Mouse (Mus musculus) hindbrain, postnatal 0 days (tissue): ENCODE measurements around the gene Gm12216. TPM values are rescaled to one million over a fixed set of nuclear protein-coding genes. Genes with fewer than 3 reads are reported as not detected.

ENCODE experiments used
- ATAC-seq: fragments of 200-750 bp; cut with Nextera tagmentation; 2 replicates; pipeline ENCODE4 v1.8.0; 2017; ENCODE audit warnings: mild to moderate bottlenecking, moderate TSS enrichment, moderate library complexity
- DNase-seq: peaks from one replicate; pipeline ENCODE4 v3.0.0-alpha.2; 2015; ENCODE audit warnings: low spot score
- H3K27ac ChIP-seq: fragments of 300-500 bp; sonication (generic); 2 replicates; pipeline ENCODE4 v1.5.1; 2014; ENCODE audit warnings: mild to moderate bottlenecking
- H3K27me3 ChIP-seq: fragments of 300-500 bp; sonication (generic); 2 replicates; pipeline ENCODE4 v1.6.1; 2014; ENCODE audit warnings: low read length, mixed read lengths; ENCODE audit not compliant: insufficient read depth
- H3K36me3 ChIP-seq: fragments of 300-500 bp; sonication (generic); 2 replicates; pipeline ENCODE4 v1.6.1; 2014; ENCODE audit warnings: low read length, mixed read lengths; ENCODE audit not compliant: insufficient read depth
- H3K4me1 ChIP-seq: fragments of 300-500 bp; sonication (generic); 2 replicates; pipeline ENCODE4 v1.6.1; 2014; ENCODE audit warnings: antibody characterized with exemption, low read length, mixed read lengths; ENCODE audit not compliant: insufficient read depth
- H3K4me2 ChIP-seq: fragments of 300-500 bp; sonication (generic); 2 replicates; pipeline ENCODE4 v1.6.1; 2014; ENCODE audit warnings: low read depth, mild to moderate bottlenecking, low read length, moderate library complexity, mixed read lengths
- H3K4me3 ChIP-seq: fragments of 300-500 bp; sonication (generic); 2 replicates; pipeline ENCODE4 v1.5.1; 2014; ENCODE audit warnings: low read length
- H3K9ac ChIP-seq: fragments of 300-500 bp; sonication (generic); replicated peaks from 2 replicates; pipeline ENCODE4 v1.6.1; 2014; ENCODE audit warnings: mild to moderate bottlenecking, low read length, moderate library complexity, mixed read lengths
- H3K9me3 ChIP-seq: fragments of 300-500 bp; sonication (generic); 2 replicates; pipeline ENCODE4 v1.6.1; 2016; ENCODE audit warnings: low read length, mixed read lengths
- CTCF ChIP-seq: IDR thresholded peaks from 2 replicates; pipeline ENCODE4 v1.5.1; 2016; ENCODE audit warnings: antibody characterized with exemption, control low read depth, low read depth
- WGBS: fragments of 180-500 bp; shearing (Covaris S2); extraction: QIAGEN DNeasy Blood & Tissue Kit; methylation state at CpG from one replicate; pipeline ENCODE4 v1.1.7; 2014; 5-methylcytosine and 5-hydroxymethylcytosine counted together
- polyA plus RNA-seq: library from polyadenylated mRNA; unstranded; fragments of >200 nt; fragmentation: Nextera tagmentation; extraction: Ambion mirVana; gene quantifications from 2 replicates; pipeline ENCODE4 v1.2.1, GENCODE M21; 2015
- total RNA-seq: library from RNA; depleted of rRNA; stranded (reverse); fragments of >200 nt; gene quantifications from 2 replicates; pipeline ENCODE4 v1.2.3, GENCODE M21; 2014

Gm12216 gene
- total and polyA plus RNA-seq, 2 experiments from 2014 or later = 1.2 TPM; not detected in 1

- ATAC-seq (no peak), DNase-seq (no peak)
- Histone ChIP-seq H3K36me3 (no peaks in the 10 kb centered on the region), H3K4me1 (no peaks in the 10 kb centered on the region), H3K4me2 (no peak overlapping the region), H3K4me3 (no peak overlapping the region), H3K27me3 (no peaks in the 10 kb centered on the region), H3K9ac (no peak overlapping the region), H3K27ac (no peak overlapping the region), H3K9me3 (no peaks in the 10 kb centered on the region)
- WGBS = 68% methylated on average over 8 of the region's 8 CpGs
- no peak for TF ChIP-seq CTCF
Observed at GRCm38 (mm10) chr11:53839663-53840642, 19.1 kb downstream of the Gm12216 start.

- Histone ChIP-seq H3K9me3 (no peaks in the 10 kb centered on the region), H3K36me3 (no peaks in the 10 kb centered on the region), H3K4me2 (no peak overlapping the region), H3K27ac (no peak overlapping the region), H3K27me3 (no peaks in the 10 kb centered on the region), H3K4me1 (no peaks in the 10 kb centered on the region), H3K4me3 (no peak overlapping the region), H3K9ac (no peak overlapping the region)
- TF ChIP-seq CTCF = no peak
- ATAC-seq (no peak), DNase-seq (no peak)
- WGBS = 89% methylated on average over 6 of the region's 6 CpGs
Observed at GRCm38 (mm10) chr11:53839147-53839546, 19.9 kb downstream of the Gm12216 start.

- H3K9me3 ChIP-seq = no peaks in the 10 kb centered on the region
- no peak overlapping the region for H3K27ac ChIP-seq
- WGBS = 90% methylated on average over 5 of the region's 5 CpGs
Observed at GRCm38 (mm10) chr11:53837731-53838130, 21.3 kb downstream of the Gm12216 start.

DNA sequence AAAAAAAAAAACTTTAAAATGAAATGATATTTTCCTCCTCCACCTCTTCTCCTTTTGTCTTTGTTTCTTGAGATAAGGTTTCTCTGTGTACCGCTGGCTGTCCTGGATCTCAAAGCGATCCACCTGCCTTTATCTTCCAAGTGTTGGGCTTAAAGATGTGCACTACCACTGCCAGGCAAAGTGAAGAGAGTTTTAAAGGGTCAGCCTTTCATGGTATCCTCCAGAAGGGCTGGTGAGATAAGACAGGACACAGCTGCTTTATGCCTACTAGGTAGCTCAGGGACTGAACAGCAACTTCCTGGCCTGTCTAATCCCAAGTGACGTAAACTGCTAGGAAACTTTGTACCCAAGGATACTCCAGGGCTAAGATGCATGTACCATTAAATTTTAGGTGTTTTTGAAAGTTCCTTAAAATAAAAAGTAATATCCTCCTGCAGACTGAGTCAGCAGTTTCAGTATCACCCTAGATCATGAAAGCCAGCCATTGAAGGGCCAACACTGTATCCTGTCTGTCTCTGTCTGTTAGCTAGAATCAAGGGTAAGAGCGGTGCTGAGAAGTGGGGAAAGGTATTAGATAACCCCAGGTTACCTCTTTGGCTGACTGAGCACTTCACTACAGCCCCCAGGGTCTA, 23.6 kb downstream of the Gm12216 start:
- DNase-seq (no peak), ATAC-seq (no peak)
- Histone ChIP-seq H3K27me3 (no peaks in the 10 kb centered on the region), H3K4me2 (no peak overlapping the region), H3K4me1 (no peaks in the 10 kb centered on the region), H3K4me3 (no peak overlapping the region), H3K27ac (no peak overlapping the region), H3K36me3 (no peaks in the 10 kb centered on the region), H3K9ac (no peak overlapping the region), H3K9me3 (no peaks in the 10 kb centered on the region)
- WGBS = 93% methylated on average over 4 of the region's 4 CpGs
- TF ChIP-seq CTCF = no peak

More at GRCm38 (mm10) chr11:53837731-53838130, 21.3 kb downstream of the Gm12216 start:
- H3K4me3 ChIP-seq = no peak overlapping the region
- DNase-seq = no peak
- TF ChIP-seq CTCF = no peak
- no peaks in the 10 kb centered on the region for H3K36me3 ChIP-seq
- ATAC-seq = no peak
- no peak overlapping the region for H3K9ac ChIP-seq
- H3K4me1 ChIP-seq = no peaks in the 10 kb centered on the region
- H3K27me3 ChIP-seq = no peaks in the 10 kb centered on the region
- H3K4me2 ChIP-seq = no peak overlapping the region

- no peaks in the 10 kb centered on the region for H3K36me3 ChIP-seq
- DNase-seq (no peak), ATAC-seq (no peak)
- H3K4me3 ChIP-seq = no peak overlapping the region
- no peak overlapping the region for H3K9ac ChIP-seq
- 0 out of 2 replicates have a peak, but pooled peaks cover 4% of the 10 kb centered on the region for H3K9me3 ChIP-seq
- H3K27me3 ChIP-seq = no peaks in the 10 kb centered on the region
- H3K27ac ChIP-seq = no peak overlapping the region
- H3K4me1 ChIP-seq = no peaks in the 10 kb centered on the region
- 89% methylated on average over 4 of the region's 4 CpGs for WGBS
- TF ChIP-seq CTCF = no peak
- no peak overlapping the region for H3K4me2 ChIP-seq
Observed at GRCm38 (mm10) chr11:53825409-53825808, 33.6 kb downstream of the Gm12216 start.

GRCm38 (mm10) chr11:53821945-53822338, 37.1 kb downstream of the Gm12216 start:
- Histone ChIP-seq H3K27ac (no peak overlapping the region), H3K27me3 (no peaks in the 10 kb centered on the region), H3K9me3 (no peaks in the 10 kb centered on the region), H3K4me3 (no peak overlapping the region), H3K36me3 (no peaks in the 10 kb centered on the region), H3K9ac (no peak overlapping the region), H3K4me2 (no peak overlapping the region), H3K4me1 (no peaks in the 10 kb centered on the region)
- no peak for ATAC-seq
- no peak for DNase-seq
- no peak for TF ChIP-seq CTCF
- 94% methylated on average over 3 of the region's 3 CpGs for WGBS
